Mouse (Mus musculus): ENCODE results near the gene Arhgap19.

Arhgap19 gene

DNA sequence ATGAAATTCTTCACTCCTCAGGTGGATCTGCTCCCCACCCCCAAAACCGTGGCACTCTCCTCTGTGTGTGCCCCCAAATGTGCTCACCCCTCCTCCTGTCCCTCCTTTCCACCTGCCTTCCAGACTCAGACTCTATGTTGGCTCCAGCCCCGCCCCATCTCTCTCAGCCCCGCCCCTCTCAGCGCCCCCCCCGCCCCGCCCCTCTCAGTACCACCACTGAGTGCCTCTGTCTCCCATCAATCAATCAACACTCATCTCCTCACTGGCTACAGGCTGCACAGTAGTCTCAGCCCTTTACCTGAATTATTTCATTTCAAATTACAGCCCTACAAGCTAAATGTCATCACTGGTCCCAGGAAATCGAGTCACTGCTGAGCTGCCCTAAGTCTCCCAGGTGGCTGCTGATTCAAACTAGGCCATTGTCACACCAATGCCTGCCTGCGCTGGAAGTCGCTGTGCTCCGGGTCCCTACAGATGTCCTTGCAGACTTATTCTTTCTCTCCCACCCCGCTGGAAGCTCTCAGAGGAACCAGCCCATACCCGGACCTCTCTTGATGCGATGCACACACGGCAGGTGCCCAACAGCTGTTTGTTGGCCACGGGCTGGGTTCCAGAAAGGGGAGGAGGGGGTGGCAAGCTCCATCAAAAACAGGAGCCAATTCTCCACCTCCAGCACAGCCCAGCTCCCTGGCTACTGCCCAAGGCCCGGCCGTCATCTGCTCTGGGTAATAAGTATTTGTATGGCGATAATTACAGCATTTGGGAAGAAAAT lies 64.0 kb downstream of the Arhgap19 start:
- DNase-seq, result peak; percentile 59

DNA sequence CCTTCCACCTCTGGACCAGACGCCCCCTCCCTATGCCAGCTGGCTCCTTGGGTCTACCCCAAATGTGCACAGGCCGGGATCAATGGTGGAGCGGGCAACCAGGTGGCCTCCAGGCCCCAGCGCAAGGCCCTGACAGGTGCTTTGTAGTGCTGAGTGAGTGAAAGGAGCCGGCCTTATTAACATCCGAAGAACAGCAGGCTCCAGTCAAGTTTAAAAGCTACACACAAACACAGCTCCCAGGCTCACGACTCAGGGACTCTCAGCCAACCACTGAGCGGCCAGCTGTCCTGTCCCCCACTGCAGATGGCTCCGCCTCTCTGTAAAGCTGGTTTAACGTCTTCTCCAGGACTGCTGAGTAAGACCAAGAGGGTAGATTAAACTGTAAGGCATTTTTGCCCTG lies 67.2 kb downstream of the Arhgap19 start:
- DNase-seq, result peak; percentile 61

DNA sequence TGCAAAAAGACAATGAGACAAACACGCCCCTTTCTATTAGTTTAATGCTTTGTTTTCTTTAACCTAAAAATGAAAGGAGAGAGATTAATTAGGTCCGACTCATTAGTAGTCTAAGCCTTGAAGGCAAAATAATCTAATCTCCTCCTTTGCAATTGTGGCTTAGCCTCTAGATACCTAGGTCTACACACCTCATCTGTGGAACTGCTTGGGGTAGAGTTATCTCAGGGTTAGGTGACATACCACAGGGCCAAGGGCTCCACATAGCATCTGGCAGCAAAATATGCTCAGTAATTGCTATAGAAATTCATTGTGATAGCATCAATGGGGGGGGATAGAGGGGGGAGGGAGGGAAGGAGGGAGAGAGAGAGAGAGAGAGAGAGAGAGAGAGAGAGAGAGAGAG lies 76.4 kb downstream of the Arhgap19 start:
- DNase-seq, result no peak

DNA sequence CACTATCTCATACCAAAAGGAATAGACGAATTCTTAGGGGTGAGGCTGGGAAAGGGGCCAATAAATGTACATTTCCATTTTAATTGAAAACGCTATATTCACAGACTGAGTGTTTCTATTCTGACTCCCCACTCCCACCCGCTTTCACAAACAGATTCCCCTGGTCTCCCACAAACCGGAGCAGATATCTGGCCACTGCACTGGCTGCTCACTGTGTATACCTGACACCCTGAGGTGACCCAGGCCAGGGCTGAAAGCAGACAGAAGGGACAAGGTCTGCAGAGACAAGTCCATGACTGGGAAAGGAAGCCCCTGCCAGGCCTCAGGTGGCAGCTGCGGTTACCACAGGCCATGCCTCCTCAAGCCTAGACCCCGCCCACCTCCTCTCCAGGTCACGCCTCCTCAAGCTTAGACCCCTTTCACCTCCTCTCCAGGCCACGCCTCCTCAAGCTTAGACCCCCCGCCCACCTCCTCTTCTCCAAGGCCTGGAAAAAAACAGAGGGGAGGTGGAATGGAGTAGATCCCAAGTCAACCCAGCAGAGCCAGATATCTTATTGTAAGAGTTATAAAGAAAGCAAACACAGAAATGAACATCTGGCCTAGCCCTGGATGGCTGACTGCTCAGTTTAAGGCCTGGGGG lies 76.9 kb downstream of the Arhgap19 start:
- DNase-seq, result no peak

DNA sequence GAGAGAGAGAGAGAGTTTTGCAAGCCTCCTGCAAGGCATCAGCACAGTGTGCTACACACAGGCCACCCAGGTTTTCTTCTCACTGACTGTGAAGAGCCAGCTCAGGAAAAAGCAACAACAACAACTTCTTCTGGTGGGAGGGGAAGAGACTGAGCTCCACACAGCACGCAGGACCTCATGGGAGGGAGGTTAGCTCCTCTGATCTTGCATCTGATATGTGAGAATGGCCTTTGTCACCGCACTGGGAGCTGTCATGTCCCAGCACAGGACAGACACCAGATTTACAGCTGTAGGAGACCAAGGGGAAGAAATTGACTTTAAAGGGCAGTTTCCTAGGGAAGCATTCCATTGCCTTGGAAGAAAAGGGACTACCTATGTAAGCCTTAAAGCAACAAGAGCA lies 78.5 kb downstream of the Arhgap19 start:
- DNase-seq, result no peak

DNA sequence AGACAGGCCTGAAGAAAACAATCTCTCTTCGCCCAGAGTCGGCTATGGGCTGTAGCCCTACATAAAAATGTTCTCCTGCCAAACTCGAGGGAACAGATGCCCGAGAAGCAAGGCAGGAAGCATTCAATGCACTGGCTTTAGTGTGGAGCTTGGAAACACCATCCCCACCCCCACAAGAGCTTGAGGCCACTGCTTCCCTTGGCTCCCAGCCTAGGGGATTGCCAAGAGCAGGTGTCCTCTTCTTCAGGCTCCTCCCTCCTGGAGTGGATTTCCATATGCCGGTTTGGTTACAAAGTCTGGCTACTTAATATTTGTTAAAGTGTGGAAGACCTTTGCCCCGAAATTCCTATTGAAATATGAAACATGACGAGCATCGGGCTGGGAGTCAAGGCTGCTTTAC lies 82.4 kb downstream of the Arhgap19 start:
- no peak for DNase-seq

Data from right cerebral cortex, postnatal 25 days (tissue).